10 mouse cellular contexts compared by ENCODE assay signal in the genomic region with DNA sequence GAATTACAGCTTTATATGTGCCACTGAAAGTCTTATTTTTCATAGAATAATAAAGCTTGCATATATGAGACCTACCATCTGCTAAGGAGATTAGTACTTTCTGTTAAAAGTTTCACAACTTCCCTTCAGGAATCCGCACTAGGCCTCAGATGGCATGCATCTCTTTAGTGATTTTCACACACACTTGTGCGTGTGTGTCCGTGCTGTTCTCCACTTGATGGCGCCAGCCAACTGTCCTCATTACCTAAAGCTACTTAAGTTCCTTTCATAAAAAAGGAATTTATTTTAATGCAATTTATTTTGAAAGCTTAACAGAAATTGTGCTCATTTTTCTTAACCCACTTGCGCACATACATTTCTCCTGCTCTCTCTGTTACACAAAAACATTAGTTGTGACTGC. TPM values are rescaled to one million over a fixed set of nuclear protein-coding genes. Genes with fewer than 3 reads are reported as not detected.
DNase-seq lines count a peak whose midpoint lies in the region; ATAC-seq and TF ChIP-seq lines count a peak whose summit lies in the region.
"Had no signal": no experiment of that assay in that cellular context is flagged by ENCODE, and none has a peak within 500 bp of the region (broad histone marks: within the 10 kb centered on the region; RNA-seq: fewer than 3 reads in every experiment).

No protein-coding gene starts in this region.

- 68% methylated on average over 5 of the region's 5 CpGs for WGBS in lung, embryonic 14.5 days

- H3K27ac ChIP-seq in lung, embryonic 14.5 days (ENCODE audit: low read depth), result no peak overlapping the region
- H3K27ac ChIP-seq: limb, embryonic 13.5 days had no signal

- intact Hi-C loops in gastrocnemius, postnatal 36 days (cut with DNase I), result no loop called here

- H3K9ac ChIP-seq in lung, embryonic 14.5 days, result no peak overlapping the region
- H3K9ac ChIP-seq: limb, embryonic 13.5 days had no signal

- peak; percentile 63 for TF ChIP-seq CTCF in lung, embryonic 14.5 days (IDR thresholded peaks at IDR 0.05; ENCODE audit: low read depth)

- ATAC-seq in lung, embryonic 14.5 days (ENCODE audit: insufficient read depth), result no peak
- peak; percentile 40 for ATAC-seq in megakaryocyte, adult 5-6 weeks (ENCODE audit: poor library complexity, severe bottlenecking)
- ATAC-seq in activated CD4-positive, CD25-positive, alpha-beta regulatory T cell, adult 4 months, result no peak
- no peak for ATAC-seq in erythroblast, adult 5-6 weeks (replicated peaks; ENCODE audit: low FRiP score, poor library complexity, severe bottlenecking)

- H3K9me3 ChIP-seq in lung, embryonic 14.5 days (ENCODE audit: low read depth, low read length), result no peaks in the 10 kb centered on the region
- H3K9me3 ChIP-seq: limb, embryonic 13.5 days had no signal

- H3K36me3 ChIP-seq in lung, embryonic 14.5 days (ENCODE audit: insufficient read depth), result 0 out of 2 replicates have a peak, but pooled peaks cover 12% of the 10 kb centered on the region

- H3K4me2 ChIP-seq in lung, embryonic 14.5 days, result no peak overlapping the region
- H3K4me2 ChIP-seq: limb, embryonic 13.5 days had no signal

- no peaks in the 10 kb centered on the region for H3K27me3 ChIP-seq in lung, embryonic 14.5 days (ENCODE audit: insufficient read depth, low read length)
- H3K27me3 ChIP-seq: limb, embryonic 13.5 days had no signal

- 0 out of 2 replicates have a peak, but pooled peaks cover 2% of the 10 kb centered on the region for H3K4me1 ChIP-seq in lung, embryonic 14.5 days (ENCODE audit: insufficient read depth)
- H3K4me1 ChIP-seq: limb, embryonic 13.5 days had no signal

- DNase-seq in gastrocnemius, adult 18-20 months (ENCODE audit: low spot score), result peak; percentile 4
- DNase-seq in gastrocnemius, postnatal 36 days, result no peak
- DNase-seq in lung, embryonic 14.5 days, result peak; percentile 69
- DNase-seq in lung, adult 18-20 months, result no peak
- DNase-seq in ZHBTc4 (ENCODE audit: low read depth, low spot score), result peak; percentile 11
- DNase-seq: gastrocnemius, postnatal 25 days had no signal

- H3K4me3 ChIP-seq in lung, embryonic 14.5 days (ENCODE audit: low read depth, low read length), result no peak overlapping the region
- H3K4me3 ChIP-seq: limb, embryonic 13.5 days had no signal

RNA-seq across cellular contexts. Expression of gene Ube2d2b, which starts 40.4 kb away (rescaled TPM):
- total RNA-seq in gastrocnemius, adult 18-20 months (2021), result not detected
- not detected for total RNA-seq in gastrocnemius, postnatal 36 days (2021)
- polyA plus RNA-seq in lung, embryonic 14.5 days (2014; fragmentation: Nextera tagmentation; extraction: Ambion mirVana), result 0.11 and 0.50 TPM in 2 replicates
- not detected in 2 replicates for total RNA-seq in megakaryocyte, adult 5-6 weeks (2015)
- total RNA-seq in megakaryocyte, adult 5-6 weeks (2017), result 0.07 TPM in 1 of 2 replicates, not detected in the other
- polyA plus RNA-seq in activated CD4-positive, CD25-positive, alpha-beta regulatory T cell, adult 4 months (2017; shearing (Covaris generic)), result under 1 TPM in 1 of 2 experiments, not detected in 1; 0.33 TPM
- not detected in 2 replicates for total RNA-seq in erythroblast, adult 5-6 weeks (2015; ENCODE audit: low replicate concordance)
- 0.09 and 2.2 TPM in 2 replicates for total RNA-seq in erythroblast, adult 5-6 weeks (2017; ENCODE audit: low replicate concordance)
- total RNA-seq: gastrocnemius, postnatal 25 days had no signal

Comparison
In these comparisons a context has a peak if more than half of its experiments do, and no peak if none do; other contexts are left out.
1. DNase-seq: peak in gastrocnemius, adult 18-20 months (single experiment), lung, embryonic 14.5 days (single experiment) and ZHBTc4 (single experiment); none in gastrocnemius, postnatal 36 days (0 of 2) and lung, adult 18-20 months (0 of 2).